Mouse (Mus musculus) fibroblast of lung, adult 2 months (primary cell): ENCODE measurements around the gene Flywch1.

ENCODE experiments used
- DNase-seq: peaks from one replicate; pipeline ENCODE4 v3.0.0-alpha.2; 2011; ENCODE audit warnings: low read depth

Gene Flywch1

DNA sequence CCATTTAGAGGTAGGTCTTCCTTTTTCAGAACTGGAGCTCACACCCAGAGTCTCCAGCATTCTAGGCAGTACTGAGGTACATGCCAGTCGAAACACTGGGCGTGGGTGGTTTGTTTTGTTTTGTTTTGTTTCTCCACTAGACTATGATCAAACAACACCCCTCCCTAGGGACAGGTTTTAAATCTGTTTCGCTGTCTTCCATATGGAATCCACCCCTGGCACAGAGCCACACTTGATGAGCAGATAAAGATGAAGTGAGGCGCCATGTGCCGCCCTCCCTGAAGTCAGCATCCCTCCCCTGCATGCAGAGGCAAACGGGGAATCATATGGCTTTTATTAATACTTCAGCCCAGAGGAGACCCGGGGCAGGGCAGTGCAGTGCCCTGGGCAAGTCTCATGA lies 66.7 kb downstream of the Flywch1 start:
- no peak for DNase-seq

DNA sequence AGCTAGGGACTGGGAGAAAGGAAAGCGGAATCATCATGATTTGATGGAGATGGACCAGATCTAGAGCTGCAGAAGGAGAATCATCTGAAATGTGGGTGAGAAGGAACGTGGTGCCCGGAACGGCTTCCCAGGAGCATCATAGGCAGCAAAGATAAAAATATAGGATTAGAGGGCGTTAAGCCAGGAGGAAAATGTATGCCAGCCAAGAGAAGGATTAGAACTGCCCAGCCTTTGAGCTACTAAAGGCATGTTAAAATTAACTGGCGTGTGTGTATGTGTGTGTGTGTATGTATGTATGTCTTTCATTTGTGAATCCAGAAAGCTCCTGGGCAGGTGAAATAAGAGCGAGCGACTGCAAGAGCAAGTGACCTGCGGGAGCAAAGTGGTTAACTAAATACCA lies 68.1 kb downstream of the Flywch1 start:
- DNase-seq = no peak
